28 mouse cellular contexts compared by ENCODE assay signal in genomic region chr19:19040800-19041199, GRCm38 (mm10).
"Had no signal": no experiment of that assay in that cellular context is flagged by ENCODE, and none has a peak within 500 bp of the region (broad histone marks: within the 10 kb centered on the region; RNA-seq: fewer than 3 reads in every experiment).

No protein-coding gene starts in this region.

- DNase-seq: gastrocnemius, postnatal 14 days; gastrocnemius, postnatal 36 days; heart, adult 11 months; heart, adult 2 months; heart, postnatal 14 days; heart, postnatal 4 days; kidney, adult 11 months; kidney, adult 2 months; kidney, adult 9 months; kidney, postnatal 14 days; kidney, postnatal 36 days; liver; liver, embryonic 13.5 days; liver, postnatal 0 days had no signal

- H3K4me2 ChIP-seq: heart, embryonic 11.5 days; heart, embryonic 13.5 days; heart, embryonic 15.5 days; hindbrain, embryonic 13.5 days; hindbrain, embryonic 15.5 days; kidney, embryonic 15.5 days; limb, embryonic 12.5 days; liver, embryonic 11.5 days; liver, embryonic 13.5 days; liver, embryonic 15.5 days had no signal

- H3K27me3 ChIP-seq: heart, embryonic 13.5 days; heart, embryonic 15.5 days; hindbrain, embryonic 13.5 days; hindbrain, embryonic 15.5 days; kidney, embryonic 15.5 days; limb, embryonic 12.5 days; liver, embryonic 13.5 days; liver, embryonic 15.5 days had no signal

- H3K4me3 ChIP-seq: heart, adult 2 months; heart, embryonic 13.5 days; heart, embryonic 15.5 days; hindbrain, embryonic 10.5 days; hindbrain, embryonic 13.5 days; hindbrain, embryonic 15.5 days; kidney, embryonic 15.5 days; limb, embryonic 10.5 days; limb, embryonic 12.5 days; liver, embryonic 13.5 days; liver, embryonic 15.5 days had no signal

- H3K9ac ChIP-seq: heart, embryonic 13.5 days; heart, embryonic 15.5 days; hindbrain, embryonic 13.5 days; hindbrain, embryonic 15.5 days; kidney, embryonic 15.5 days; limb, embryonic 12.5 days; liver, embryonic 13.5 days; liver, embryonic 15.5 days; liver, postnatal 0 days had no signal

- H3K36me3 ChIP-seq: heart, embryonic 13.5 days; heart, embryonic 15.5 days; hindbrain, embryonic 10.5 days; hindbrain, embryonic 13.5 days; hindbrain, embryonic 15.5 days; kidney, embryonic 15.5 days; limb, embryonic 10.5 days; limb, embryonic 12.5 days; liver, embryonic 13.5 days; liver, embryonic 15.5 days had no signal

- H3K27ac ChIP-seq: heart, adult 2 months; heart, embryonic 13.5 days; heart, embryonic 15.5 days; hindbrain, embryonic 10.5 days; hindbrain, embryonic 13.5 days; hindbrain, embryonic 15.5 days; hindbrain, postnatal 0 days; kidney, embryonic 15.5 days; kidney, postnatal 0 days; limb, embryonic 10.5 days; limb, embryonic 12.5 days; liver, embryonic 13.5 days; liver, embryonic 15.5 days had no signal

- H3K9me3 ChIP-seq: heart, embryonic 13.5 days; heart, embryonic 15.5 days; hindbrain, embryonic 10.5 days; hindbrain, embryonic 13.5 days; hindbrain, embryonic 15.5 days; kidney, embryonic 15.5 days; limb, embryonic 10.5 days; limb, embryonic 12.5 days; liver, embryonic 13.5 days; liver, embryonic 15.5 days had no signal

- H3K4me1 ChIP-seq: heart, embryonic 15.5 days; hindbrain, embryonic 13.5 days; hindbrain, embryonic 15.5 days; liver, embryonic 13.5 days; liver, embryonic 15.5 days had no signal

- ATAC-seq: hindbrain, postnatal 0 days; intestine, embryonic 16.5 days; liver, postnatal 0 days had no signal
